Mouse (Mus musculus) lung, adult 2 months (tissue): ENCODE measurements around the gene Rnase13.

Experiments
- CTCF ChIP-seq: fragments of 200-500 bp; IDR thresholded peaks from 2 replicates; pipeline ENCODE4 v1.5.1; 2011; ENCODE audit warnings: mild to moderate bottlenecking, low read length, control low read depth; ENCODE audit not compliant: insufficient read depth
- POLR2A ChIP-seq: fragments of 200-500 bp; IDR thresholded peaks from 2 replicates; pipeline ENCODE4 v1.6.1; 2011; ENCODE audit warnings: low read depth, mild to moderate bottlenecking, control low read depth, low read length, borderline replicate concordance; ENCODE audit errors: extremely low read depth

DNA sequence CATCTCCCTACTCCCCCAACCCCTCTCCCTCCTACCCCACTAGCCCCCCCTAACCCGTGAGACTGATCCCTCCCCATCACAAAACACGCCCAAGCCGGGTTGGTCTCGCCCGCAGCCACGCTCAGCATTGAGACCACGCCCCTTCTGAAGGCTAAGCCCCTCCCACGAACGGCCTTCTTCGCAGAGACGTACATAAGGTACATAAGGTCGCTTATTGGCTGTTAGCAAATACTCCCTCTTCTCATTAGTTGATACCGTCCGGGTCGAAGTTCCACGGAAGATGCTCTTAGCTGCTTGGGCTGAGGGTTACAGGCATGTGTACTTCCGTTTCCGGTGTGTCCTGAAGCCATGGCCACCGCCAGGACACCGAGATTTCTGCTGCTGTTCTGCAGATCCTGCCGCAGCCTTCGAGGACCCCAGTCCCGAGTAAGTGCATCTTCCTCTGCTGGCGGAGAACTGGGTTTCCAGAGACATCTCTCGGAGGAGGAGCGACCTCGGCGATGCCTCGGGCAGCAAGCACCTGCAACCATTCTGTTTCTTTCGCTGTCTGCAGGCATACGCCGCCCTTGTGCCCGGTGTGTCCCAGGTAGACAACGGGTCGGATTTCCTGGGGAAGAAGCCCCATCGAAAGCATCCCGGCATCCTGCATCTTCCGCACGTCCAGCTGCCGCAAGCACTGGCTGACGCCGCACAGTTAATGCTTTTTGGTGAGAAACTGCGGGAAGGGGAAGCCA lies 37.8 kb downstream of the Rnase13 start, which contains the start of gene Mettl17:
- no peak for TF ChIP-seq CTCF
- TF ChIP-seq POLR2A, result peak; percentile 80; the same call in 1 of the 2 replicates
